Mouse (Mus musculus): ENCODE data around the gene Plb1. TPM values are rescaled to one million over a fixed set of nuclear protein-coding genes. Genes with fewer than 3 reads are reported as not detected.

Plb1 gene
- polyA plus RNA-seq, 1 experiment, result 0.05 TPM

DNA sequence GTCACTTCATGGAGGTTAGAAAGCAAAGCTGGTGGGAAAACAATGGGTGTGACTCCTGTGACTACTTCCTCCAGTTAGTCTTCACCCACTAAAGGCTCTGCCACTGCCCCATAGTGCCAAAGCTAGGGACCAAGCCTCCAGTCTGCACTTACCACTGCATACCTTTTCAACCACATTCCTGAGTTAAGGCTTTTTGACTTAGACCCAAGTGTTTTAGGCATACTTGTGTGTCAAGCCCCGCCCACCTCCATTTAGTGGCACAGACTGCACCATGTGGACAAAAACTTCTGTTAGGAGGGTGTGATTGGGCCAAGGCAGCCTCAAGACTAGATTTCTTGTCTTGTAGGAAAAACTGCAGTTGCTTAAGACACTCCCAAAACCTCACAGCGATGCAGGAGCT, 120.8 kb downstream of the Plb1 start:
- Histone ChIP-seq H3K79me2 (ENCODE audit: control insufficient read depth, insufficient read depth) (no peaks in the 10 kb centered on the region), H3K27me3 (ENCODE audit: control insufficient read depth, insufficient read depth, insufficient read length) (peaks cover 15% of the 10 kb centered on the region), H3K36me3 (ENCODE audit: control insufficient read depth, insufficient read depth) (no peaks in the 10 kb centered on the region), H3K4me2 (ENCODE audit: low read depth) (no peak overlapping the region), H3ac (ENCODE audit: control insufficient read depth, insufficient read length) (no peak overlapping the region), H3K4me3 (no peak overlapping the region)
- TF ChIP-seq REST (IDR thresholded peaks at IDR 0.05; ENCODE audit: insufficient read depth, insufficient read length) (no peak), CEBPB (IDR thresholded peaks at IDR 0.05; ENCODE audit: insufficient read depth, poor library complexity, severe bottlenecking) (no peak), POLR2AphosphoS2 (IDR thresholded peaks at IDR 0.05; ENCODE audit: insufficient read length, low read depth) (no peak)

DNA sequence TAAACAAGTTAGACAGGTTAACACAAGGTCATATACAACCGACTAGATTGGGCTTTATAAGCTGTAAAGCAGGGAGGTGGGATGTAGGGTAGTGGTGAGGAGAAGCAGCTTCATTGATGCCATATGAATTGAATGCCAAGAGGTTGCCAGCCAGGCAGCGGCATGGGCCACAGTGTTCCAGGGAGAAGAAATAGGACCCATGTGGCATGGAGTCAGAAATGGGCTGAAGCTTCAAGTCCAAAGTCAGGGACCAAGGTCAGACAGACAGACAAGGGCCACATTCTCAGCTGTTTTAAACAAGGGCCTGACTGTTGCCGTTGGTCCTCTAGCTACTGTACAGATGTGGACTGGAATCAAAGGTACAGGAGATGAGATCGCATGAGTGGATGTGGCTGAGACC, 128.0 kb downstream of the Plb1 start:
- H3K4me3 ChIP-seq, result no peak overlapping the region
- no peak overlapping the region for H3K4me2 ChIP-seq (ENCODE audit: low read depth)
- peaks cover 32% of the 10 kb centered on the region for H3K27me3 ChIP-seq (ENCODE audit: control insufficient read depth, insufficient read depth, insufficient read length)
- no peak overlapping the region for H3ac ChIP-seq (ENCODE audit: control insufficient read depth, insufficient read length)
- H3K79me2 ChIP-seq (ENCODE audit: control insufficient read depth, insufficient read depth), result no peaks in the 10 kb centered on the region
- no peaks in the 10 kb centered on the region for H3K36me3 ChIP-seq (ENCODE audit: control insufficient read depth, insufficient read depth)
- TF ChIP-seq E2F4 (IDR thresholded peaks at IDR 0.05; ENCODE audit: insufficient read depth), result no peak
- no peak for TF ChIP-seq SRF (IDR thresholded peaks at IDR 0.05; ENCODE audit: control insufficient read depth, insufficient read length, low read depth)
- no peak for TF ChIP-seq REST (IDR thresholded peaks at IDR 0.05; ENCODE audit: insufficient read depth, insufficient read length)
- no peak for TF ChIP-seq MYOD1 (IDR thresholded peaks at IDR 0.05; ENCODE audit: control insufficient read depth in 1 of 3, insufficient read length in 2 of 3, low read depth in 2 of 3)
- no peak for TF ChIP-seq CEBPB (IDR thresholded peaks at IDR 0.05; ENCODE audit: insufficient read depth, poor library complexity, severe bottlenecking)
- no peak for TF ChIP-seq POLR2AphosphoS2 (IDR thresholded peaks at IDR 0.05; ENCODE audit: insufficient read length, low read depth)
- no peak for TF ChIP-seq MYOG (IDR thresholded peaks at IDR 0.05; ENCODE audit: control insufficient read depth in 1 of 3, insufficient read depth in 1 of 3, insufficient read length in 2 of 3, low read depth in 2 of 3)
- TF ChIP-seq MAX (IDR thresholded peaks at IDR 0.05; ENCODE audit: low read depth), result no peak
- TF ChIP-seq POLR2A (IDR thresholded peaks at IDR 0.05; ENCODE audit: insufficient read length, low read depth), result no peak
- no peak for TF ChIP-seq TCF12 (IDR thresholded peaks at IDR 0.05; ENCODE audit: insufficient read depth, poor library complexity, severe bottlenecking)
- TF ChIP-seq USF1 (IDR thresholded peaks at IDR 0.05; ENCODE audit: low read depth), result no peak
- TF ChIP-seq TCF3 (IDR thresholded peaks at IDR 0.05; ENCODE audit: insufficient read length, low read depth), result no peak

DNA sequence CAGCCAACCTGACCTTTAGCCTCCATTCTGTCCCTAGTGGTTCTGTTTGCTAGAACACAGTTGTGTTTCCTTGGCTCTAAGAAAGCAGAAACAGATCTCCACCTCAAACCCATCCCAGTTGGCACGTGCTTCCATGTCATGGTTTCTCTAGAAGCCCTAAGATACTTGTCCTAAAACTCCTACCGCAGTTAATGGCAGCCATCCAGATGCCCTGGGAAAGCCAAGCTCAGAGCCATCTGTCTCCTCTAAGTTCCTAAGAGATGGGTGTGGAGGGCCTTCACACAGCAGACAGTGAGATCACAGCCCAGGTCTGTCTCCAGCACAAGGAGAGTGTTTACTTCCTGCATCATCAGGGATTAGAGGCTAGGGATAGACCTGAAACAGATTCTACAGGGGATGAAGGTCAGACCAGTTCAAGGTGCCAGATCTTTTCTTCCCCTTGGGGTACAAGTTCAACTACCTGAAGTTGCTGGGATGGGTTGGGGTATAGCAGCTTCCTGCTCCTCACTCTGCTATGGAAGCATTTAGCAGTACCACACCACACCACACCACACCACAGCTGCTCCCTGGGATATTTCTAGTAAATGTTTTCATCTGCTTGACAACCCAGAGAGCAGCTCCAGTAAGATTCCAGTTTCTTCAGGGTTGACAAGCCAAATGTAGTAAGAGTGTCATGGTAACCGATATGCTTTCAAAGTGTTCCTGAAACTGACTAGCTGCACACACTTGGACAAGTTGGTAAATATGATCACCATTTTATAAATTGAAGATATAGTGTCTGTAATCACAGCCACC, 129.1 kb downstream of the Plb1 start:
- Histone ChIP-seq H3K36me3 (ENCODE audit: control insufficient read depth, insufficient read depth) (no peaks in the 10 kb centered on the region), H3K27me3 (ENCODE audit: control insufficient read depth, insufficient read depth, insufficient read length) (peaks cover 35% of the 10 kb centered on the region)
- TF ChIP-seq MYOD1 (IDR thresholded peaks at IDR 0.05; ENCODE audit: control insufficient read depth in 1 of 3, insufficient read length in 2 of 3, low read depth in 2 of 3) (peak in 1 of 3 experiments; percentile 18), MYOG (IDR thresholded peaks at IDR 0.05; ENCODE audit: control insufficient read depth in 1 of 3, insufficient read depth in 1 of 3, insufficient read length in 2 of 3, low read depth in 2 of 3) (peak in 1 of 3 experiments; percentile 46), CEBPB (IDR thresholded peaks at IDR 0.05; ENCODE audit: insufficient read depth, poor library complexity, severe bottlenecking) (no peak)

DNA sequence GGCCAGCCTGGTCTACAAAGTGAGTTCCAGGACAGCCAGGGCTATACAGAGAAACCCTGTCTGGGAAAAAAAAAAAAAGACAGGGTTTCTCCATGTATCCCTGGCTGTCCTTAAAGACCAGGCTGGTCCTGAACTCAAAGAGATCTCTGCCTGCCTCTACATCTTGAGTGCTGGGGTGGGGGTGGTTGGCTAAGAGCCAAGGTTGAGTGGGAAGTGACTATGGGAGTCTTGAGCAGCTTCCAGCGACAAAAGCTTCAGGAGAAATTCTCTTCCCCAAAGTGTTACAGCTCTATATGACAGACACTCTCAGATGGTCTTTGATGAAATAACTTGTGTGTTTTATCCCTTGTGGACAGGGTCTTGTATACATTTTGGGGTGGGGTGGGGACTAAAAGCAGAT, 136.9 kb downstream of the Plb1 start:
- H3K4me2 ChIP-seq (ENCODE audit: low read depth), result no peak overlapping the region
- H3K27me3 ChIP-seq (ENCODE audit: control insufficient read depth, insufficient read depth, insufficient read length), result peaks cover 38% of the 10 kb centered on the region
- H3K4me3 ChIP-seq, result no peak overlapping the region
- H3K36me3 ChIP-seq (ENCODE audit: control insufficient read depth, insufficient read depth), result no peaks in the 10 kb centered on the region
- no peaks in the 10 kb centered on the region for H3K79me2 ChIP-seq (ENCODE audit: control insufficient read depth, insufficient read depth)
- no peak overlapping the region for H3ac ChIP-seq (ENCODE audit: control insufficient read depth, insufficient read length)
- TF ChIP-seq MYOD1 (IDR thresholded peaks at IDR 0.05; ENCODE audit: control insufficient read depth in 1 of 3, insufficient read length in 2 of 3, low read depth in 2 of 3) (no peak), MAX (IDR thresholded peaks at IDR 0.05; ENCODE audit: low read depth) (no peak), REST (IDR thresholded peaks at IDR 0.05; ENCODE audit: insufficient read depth, insufficient read length) (no peak), POLR2A (IDR thresholded peaks at IDR 0.05; ENCODE audit: insufficient read length, low read depth) (no peak), CEBPB (IDR thresholded peaks at IDR 0.05; ENCODE audit: insufficient read depth, poor library complexity, severe bottlenecking) (no peak), E2F4 (IDR thresholded peaks at IDR 0.05; ENCODE audit: insufficient read depth) (no peak), USF1 (IDR thresholded peaks at IDR 0.05; ENCODE audit: low read depth) (no peak), TCF12 (IDR thresholded peaks at IDR 0.05; ENCODE audit: insufficient read depth, poor library complexity, severe bottlenecking) (no peak), TCF3 (IDR thresholded peaks at IDR 0.05; ENCODE audit: insufficient read length, low read depth) (no peak), MYOG (IDR thresholded peaks at IDR 0.05; ENCODE audit: control insufficient read depth in 1 of 3, insufficient read depth in 1 of 3, insufficient read length in 2 of 3, low read depth in 2 of 3) (no peak)

More for the DNA sequence above, 129.1 kb downstream of the Plb1 start:
- H3K4me2 ChIP-seq (ENCODE audit: low read depth), result no peak overlapping the region
- no peaks in the 10 kb centered on the region for H3K79me2 ChIP-seq (ENCODE audit: control insufficient read depth, insufficient read depth)
- no peak overlapping the region for H3K4me3 ChIP-seq
- H3ac ChIP-seq (ENCODE audit: control insufficient read depth, insufficient read length), result no peak overlapping the region

DNA sequence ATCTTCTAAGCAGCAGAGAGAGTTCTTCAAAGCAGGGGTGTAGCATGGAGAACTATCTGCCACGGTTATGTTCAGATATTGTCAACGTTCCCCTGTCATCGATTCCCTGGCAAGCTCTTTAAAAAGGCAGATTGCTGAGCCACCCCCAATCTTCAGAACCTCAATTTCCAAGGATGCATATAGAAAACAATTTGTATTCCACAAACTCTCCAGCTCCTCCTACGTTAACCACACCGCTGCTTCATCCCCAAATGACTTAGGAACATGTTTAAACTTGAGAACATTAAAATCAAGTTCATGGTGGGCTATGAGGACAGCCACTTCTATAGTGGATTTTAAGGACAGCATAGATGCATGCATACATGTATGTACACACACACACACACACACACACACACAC, 138.7 kb downstream of the Plb1 start:
- Histone ChIP-seq H3K27me3 (ENCODE audit: control insufficient read depth, insufficient read depth, insufficient read length) (peaks cover 27% of the 10 kb centered on the region), H3K4me3 (no peak overlapping the region), H3K36me3 (ENCODE audit: control insufficient read depth, insufficient read depth) (no peaks in the 10 kb centered on the region), H3ac (ENCODE audit: control insufficient read depth, insufficient read length) (no peak overlapping the region), H3K79me2 (ENCODE audit: control insufficient read depth, insufficient read depth) (no peaks in the 10 kb centered on the region), H3K4me2 (ENCODE audit: low read depth) (no peak overlapping the region)
- TF ChIP-seq MYOD1 (IDR thresholded peaks at IDR 0.05; ENCODE audit: control insufficient read depth in 1 of 3, insufficient read length in 2 of 3, low read depth in 2 of 3), result no peak
- TF ChIP-seq CEBPB (IDR thresholded peaks at IDR 0.05; ENCODE audit: insufficient read depth, poor library complexity, severe bottlenecking), result no peak
- TF ChIP-seq TCF12 (IDR thresholded peaks at IDR 0.05; ENCODE audit: insufficient read depth, poor library complexity, severe bottlenecking), result no peak
- TF ChIP-seq POLR2A (IDR thresholded peaks at IDR 0.05; ENCODE audit: insufficient read length, low read depth), result no peak
- no peak for TF ChIP-seq MYOG (IDR thresholded peaks at IDR 0.05; ENCODE audit: control insufficient read depth in 1 of 3, insufficient read depth in 1 of 3, insufficient read length in 2 of 3, low read depth in 2 of 3)
- no peak for TF ChIP-seq SRF (IDR thresholded peaks at IDR 0.05; ENCODE audit: control insufficient read depth, insufficient read length, low read depth)
- TF ChIP-seq TCF3 (IDR thresholded peaks at IDR 0.05; ENCODE audit: insufficient read length, low read depth), result no peak
- no peak for TF ChIP-seq REST (IDR thresholded peaks at IDR 0.05; ENCODE audit: insufficient read depth, insufficient read length)
- TF ChIP-seq USF1 (IDR thresholded peaks at IDR 0.05; ENCODE audit: low read depth), result no peak
- TF ChIP-seq E2F4 (IDR thresholded peaks at IDR 0.05; ENCODE audit: insufficient read depth), result no peak
- TF ChIP-seq MAX (IDR thresholded peaks at IDR 0.05; ENCODE audit: low read depth), result no peak
- no peak for TF ChIP-seq POLR2AphosphoS2 (IDR thresholded peaks at IDR 0.05; ENCODE audit: insufficient read length, low read depth)

Data from myocyte (in vitro differentiated cells).